Mouse (Mus musculus) hindbrain, embryonic 13.5 days (tissue): ENCODE measurements around the gene Rab11a. TPM values are rescaled to one million over a fixed set of nuclear protein-coding genes. Genes with fewer than 3 reads are reported as not detected.
A peak's percentile ranks its signal among the peaks of the same experiment; 100 is the strongest.

ENCODE experiments used
- ATAC-seq: fragments of 200-750 bp; cut with Nextera tagmentation; 2 replicates; pipeline ENCODE4 v1.8.0; 2017; ENCODE audit warnings: moderate TSS enrichment; ENCODE audit not compliant: low FRiP score
- H3K27ac ChIP-seq: fragments of 300-500 bp; sonication (generic); 2 replicates; pipeline ENCODE4 v1.5.1; 2015; ENCODE audit warnings: inconsistent platforms, mild to moderate bottlenecking, moderate library complexity
- H3K27me3 ChIP-seq: fragments of 300-500 bp; sonication (generic); 2 replicates; pipeline ENCODE4 v1.6.1; 2015; ENCODE audit warnings: mild to moderate bottlenecking, inconsistent platforms
- H3K36me3 ChIP-seq: fragments of 300-500 bp; sonication (generic); 2 replicates; pipeline ENCODE4 v1.6.1; 2015; ENCODE audit warnings: mild to moderate bottlenecking, inconsistent platforms
- H3K4me1 ChIP-seq: fragments of 300-500 bp; sonication (generic); replicated peaks from 2 replicates; pipeline ENCODE4 v1.6.1; 2015; ENCODE audit warnings: inconsistent platforms
- H3K4me2 ChIP-seq: fragments of 300-500 bp; sonication (generic); 2 replicates; pipeline ENCODE4 v1.6.1; 2015; ENCODE audit warnings: inconsistent platforms, mild to moderate bottlenecking, moderate library complexity
- H3K4me3 ChIP-seq: fragments of 300-500 bp; sonication (generic); 2 replicates; pipeline ENCODE4 v1.5.1; 2015; ENCODE audit warnings: mild to moderate bottlenecking, inconsistent platforms
- H3K9ac ChIP-seq: fragments of 300-500 bp; sonication (generic); 2 replicates; pipeline ENCODE4 v1.6.1; 2015; ENCODE audit warnings: mild to moderate bottlenecking, inconsistent platforms
- H3K9me3 ChIP-seq: fragments of 300-500 bp; sonication (generic); 2 replicates; pipeline ENCODE4 v1.6.1; 2016; ENCODE audit warnings: inconsistent platforms
- WGBS: fragments of 180-500 bp; shearing (Covaris S2); methylation state at CpG from one replicate; pipeline ENCODE4 v1.1.7; 2015; 5-methylcytosine and 5-hydroxymethylcytosine counted together
- polyA plus RNA-seq: library from polyadenylated mRNA; unstranded; fragments of >200 nt; fragmentation: Nextera tagmentation; extraction: Ambion mirVana; gene quantifications from 2 replicates; pipeline ENCODE4 v1.2.1, GENCODE M21; 2015

The Rab11a gene
- polyA plus RNA-seq, 1 experiment from 2014 or later: 422 TPM

DNA sequence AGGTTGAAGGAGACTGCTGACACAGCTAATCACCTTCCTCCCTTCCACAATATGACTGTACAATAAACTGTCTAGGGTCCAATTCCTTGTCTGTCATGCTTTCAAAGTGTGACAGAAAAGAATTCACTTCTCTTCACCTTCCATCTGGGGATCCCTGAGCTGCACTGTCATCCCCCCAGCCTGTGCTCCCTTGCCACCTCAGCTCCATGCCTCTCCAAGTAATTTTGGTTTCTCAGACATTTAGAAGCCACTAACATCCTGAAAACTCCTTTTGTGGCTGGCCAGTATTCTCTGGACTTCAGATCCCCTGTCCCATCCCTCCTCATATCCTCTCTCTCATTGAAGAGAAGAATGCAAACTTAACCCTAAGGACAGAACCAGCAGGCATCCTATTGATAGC is 35.2 kb downstream of the Rab11a start:
- H3K9ac ChIP-seq: no peak overlapping the region
- no peaks in the 10 kb centered on the region for H3K9me3 ChIP-seq
- H3K4me2 ChIP-seq: no peak overlapping the region
- H3K36me3 ChIP-seq: peaks cover 26% of the 10 kb centered on the region
- no peaks in the 10 kb centered on the region for H3K27me3 ChIP-seq
- H3K27ac ChIP-seq: no peak overlapping the region
- H3K4me1 ChIP-seq: 0 out of 2 replicates have a peak, but pooled peaks cover 3% of the 10 kb centered on the region
- H3K4me3 ChIP-seq: no peak overlapping the region
- ATAC-seq: no peak

DNA sequence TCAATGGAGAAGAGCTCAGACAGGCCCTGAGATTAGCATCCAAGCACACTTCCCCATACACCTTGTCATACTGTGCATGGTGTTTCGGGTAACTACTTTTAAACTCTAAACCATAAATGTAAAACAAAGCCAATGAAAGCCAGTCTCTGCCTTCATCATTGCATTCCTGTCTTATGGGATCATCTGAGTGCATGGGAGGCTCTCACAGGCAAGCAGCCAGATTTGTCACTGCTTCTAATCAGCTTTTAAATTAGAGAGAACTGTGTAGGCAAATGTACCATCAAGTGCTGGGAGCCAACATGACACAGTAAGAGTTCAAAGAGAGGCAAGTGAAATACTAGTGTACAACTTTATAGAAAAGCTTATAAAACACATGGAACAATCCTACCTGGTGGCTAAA is 35.9 kb downstream of the Rab11a start:
- peaks cover 33% of the 10 kb centered on the region for H3K36me3 ChIP-seq
- no peaks in the 10 kb centered on the region for H3K27me3 ChIP-seq
- 0 out of 2 replicates have a peak, but pooled peaks cover 3% of the 10 kb centered on the region for H3K4me1 ChIP-seq
- 93% methylated on average over 1 of the region's 1 CpGs for WGBS
- no peak for ATAC-seq
- H3K4me2 ChIP-seq: no peak overlapping the region
- H3K9ac ChIP-seq: no peak overlapping the region
- no peak overlapping the region for H3K27ac ChIP-seq
- H3K9me3 ChIP-seq: no peaks in the 10 kb centered on the region
- no peak overlapping the region for H3K4me3 ChIP-seq

DNA sequence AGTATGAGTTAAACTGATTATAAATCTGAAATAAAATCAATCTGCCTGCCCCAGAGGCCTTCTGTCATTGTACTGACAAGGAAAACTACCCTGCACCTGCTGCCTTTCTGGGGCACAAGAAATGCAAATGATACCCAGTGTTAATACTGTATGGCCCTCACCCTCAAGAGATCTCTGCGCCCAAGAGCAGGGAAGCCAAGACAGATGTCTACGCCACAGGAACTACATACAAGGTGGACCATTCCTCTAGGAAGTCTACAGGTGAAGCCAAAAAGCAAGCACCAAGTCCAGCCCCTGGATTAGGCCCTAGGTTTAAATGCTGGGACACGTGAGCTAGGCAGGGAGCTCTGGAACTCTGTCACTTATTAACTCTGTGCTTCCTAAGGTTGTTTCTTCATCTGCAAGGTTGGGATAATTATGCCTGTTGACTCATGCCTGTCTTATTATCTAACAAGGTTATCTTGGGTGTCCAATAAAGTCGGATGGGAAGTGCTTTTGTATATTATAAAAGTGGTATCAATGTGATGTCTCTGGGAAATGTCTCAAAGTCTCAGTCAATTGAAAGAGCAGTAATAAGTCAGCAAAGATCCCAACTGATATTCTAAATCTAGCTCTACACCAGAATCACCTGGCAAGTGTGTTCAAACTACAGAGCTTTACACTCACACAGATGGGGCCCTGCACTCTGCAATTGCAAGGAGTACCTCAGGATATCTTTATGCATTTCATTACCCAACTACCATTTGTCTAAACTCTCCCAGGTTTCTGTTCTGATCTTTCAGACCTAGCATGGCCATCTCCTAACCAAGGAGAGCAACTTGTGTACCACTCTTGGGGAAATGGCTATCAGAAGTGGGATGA is 36.9 kb downstream of the Rab11a start:
- Histone ChIP-seq H3K4me1 (0 out of 2 replicates have a peak, but pooled peaks cover 3% of the 10 kb centered on the region), H3K9ac (no peak overlapping the region), H3K4me2 (no peak overlapping the region), H3K9me3 (no peaks in the 10 kb centered on the region), H3K27me3 (no peaks in the 10 kb centered on the region), H3K27ac (no peak overlapping the region), H3K36me3 (peaks cover 39% of the 10 kb centered on the region), H3K4me3 (no peak overlapping the region)
- no peak for ATAC-seq
- 81% methylated on average over 4 of the region's 4 CpGs for WGBS

DNA sequence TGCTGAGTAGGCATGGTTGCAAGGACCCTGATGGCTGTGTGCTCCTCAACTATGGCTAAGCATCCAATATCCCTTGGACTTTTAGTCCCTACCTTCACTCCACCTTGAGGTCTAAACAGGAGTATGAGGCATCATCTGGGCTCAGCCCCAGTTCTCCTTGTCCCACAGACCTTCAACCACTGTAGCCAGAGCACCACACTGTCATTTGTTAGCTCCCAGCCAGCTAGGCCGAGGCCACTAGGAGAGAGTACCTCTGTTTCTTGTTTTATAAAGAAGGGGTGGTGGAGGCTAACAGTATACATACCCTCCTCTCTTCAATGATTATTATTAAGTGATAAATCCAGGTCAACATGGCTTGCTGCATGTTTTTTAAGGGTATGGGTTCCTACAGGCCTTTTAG is 39.0 kb downstream of the Rab11a start:
- Histone ChIP-seq H3K27ac (no peak overlapping the region), H3K9me3 (no peaks in the 10 kb centered on the region), H3K9ac (no peak overlapping the region), H3K4me3 (no peak overlapping the region), H3K4me1 (0 out of 2 replicates have a peak, but pooled peaks cover 3% of the 10 kb centered on the region), H3K27me3 (no peaks in the 10 kb centered on the region), H3K4me2 (no peak overlapping the region), H3K36me3 (peaks cover 48% of the 10 kb centered on the region)
- ATAC-seq: no peak
- WGBS: 96% methylated on average over 1 of the region's 1 CpGs

DNA sequence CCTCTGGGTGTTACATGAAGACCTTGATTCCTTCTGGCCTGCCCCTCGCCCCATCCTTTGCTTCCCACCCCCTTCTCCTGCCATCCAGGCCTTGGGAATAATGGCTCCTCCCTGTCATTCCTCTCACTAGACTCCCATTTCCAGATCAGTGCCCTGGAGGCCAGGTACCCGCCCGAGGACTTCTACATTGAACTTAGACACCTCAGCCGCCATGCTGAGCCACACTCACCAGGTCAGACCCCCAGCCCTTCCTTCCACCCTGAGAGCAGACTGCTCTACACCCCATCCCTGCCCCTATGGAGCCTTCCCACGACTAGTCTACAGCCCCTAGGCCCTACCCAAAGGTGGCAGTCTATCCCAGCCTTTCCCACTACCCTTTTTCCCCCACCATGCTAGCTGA is 39.9 kb downstream of the Rab11a start:
- no peak overlapping the region for H3K4me3 ChIP-seq
- no peaks in the 10 kb centered on the region for H3K9me3 ChIP-seq
- no peaks in the 10 kb centered on the region for H3K27me3 ChIP-seq
- no peak overlapping the region for H3K27ac ChIP-seq
- H3K9ac ChIP-seq: no peak overlapping the region
- H3K36me3 ChIP-seq: peaks cover 48% of the 10 kb centered on the region
- WGBS: 80% methylated on average over 5 of the region's 5 CpGs
- H3K4me1 ChIP-seq: 0 out of 2 replicates have a peak, but pooled peaks cover 3% of the 10 kb centered on the region
- H3K4me2 ChIP-seq: no peak overlapping the region
- no peak for ATAC-seq

DNA sequence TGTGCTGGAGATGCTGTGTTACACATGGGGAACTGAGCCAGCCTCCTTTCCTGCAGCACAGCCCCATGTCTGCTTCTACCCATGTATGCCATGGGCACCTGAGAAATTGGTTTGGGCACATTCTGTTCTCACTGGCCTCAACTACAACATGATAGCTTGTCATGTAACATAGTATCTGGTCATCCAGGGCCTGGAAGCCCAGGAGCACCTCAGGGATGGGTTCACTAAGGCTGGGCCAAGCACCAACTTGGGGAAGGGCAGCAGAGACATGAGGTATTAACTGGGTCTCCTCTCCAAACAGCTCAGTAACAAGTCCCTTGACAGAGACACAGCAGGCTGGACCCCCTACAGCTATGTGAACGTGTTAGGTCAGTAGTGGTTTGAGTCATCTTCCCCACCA is 40.6 kb downstream of the Rab11a start:
- Histone ChIP-seq H3K27me3 (no peaks in the 10 kb centered on the region), H3K27ac (no peak overlapping the region), H3K36me3 (peaks cover 48% of the 10 kb centered on the region), H3K4me2 (no peak overlapping the region), H3K4me1 (0 out of 2 replicates have a peak, but pooled peaks cover 3% of the 10 kb centered on the region), H3K4me3 (no peak overlapping the region), H3K9ac (no peak overlapping the region), H3K9me3 (no peaks in the 10 kb centered on the region)
- no peak for ATAC-seq
- 68% methylated on average over 1 of the region's 1 CpGs for WGBS

DNA sequence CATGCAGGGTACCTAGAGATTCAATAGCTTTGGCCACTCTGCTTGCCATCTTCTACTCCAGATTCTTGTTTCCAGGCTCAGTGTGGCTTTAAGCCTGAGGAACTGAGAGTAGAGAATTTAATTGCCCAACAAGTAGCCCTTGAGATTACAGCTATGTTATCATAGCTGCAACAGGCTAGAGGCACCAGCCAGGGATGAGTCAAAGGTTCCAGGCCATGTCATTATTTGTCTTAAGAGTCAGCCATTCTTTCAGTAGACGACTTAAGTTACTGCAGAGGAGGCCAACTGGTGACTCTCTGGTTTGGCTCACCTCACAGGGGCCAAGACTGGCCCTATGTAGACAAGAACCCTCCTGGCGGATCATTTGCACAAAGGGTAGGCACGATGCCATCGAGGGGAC is 41.2 kb downstream of the Rab11a start:
- no peak for ATAC-seq
- WGBS: 92% methylated on average over 4 of the region's 4 CpGs
- no peak overlapping the region for H3K27ac ChIP-seq

DNA sequence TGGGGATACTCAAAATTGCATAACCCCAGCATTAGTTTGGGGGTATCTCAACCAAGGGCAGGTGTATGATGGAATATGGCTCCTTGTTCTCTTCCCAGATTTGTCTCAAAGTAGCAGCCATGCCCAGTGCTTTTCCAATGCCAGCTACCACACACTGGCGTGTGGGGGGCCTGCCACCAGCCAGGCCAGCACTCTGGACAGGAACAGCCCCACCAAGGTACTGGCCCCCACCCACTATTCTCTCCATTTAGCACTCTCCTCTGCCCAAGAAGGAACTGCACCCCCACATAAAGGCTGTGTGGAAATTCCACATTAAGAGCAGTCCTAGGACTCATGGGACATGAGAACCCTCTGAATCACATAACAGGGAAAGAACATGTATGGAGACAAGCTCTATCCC is 42.3 kb downstream of the Rab11a start:
- ATAC-seq: no peak
- H3K9ac ChIP-seq: no peak overlapping the region
- H3K27ac ChIP-seq: no peak overlapping the region
- peaks cover 39% of the 10 kb centered on the region for H3K36me3 ChIP-seq
- H3K4me3 ChIP-seq: no peak overlapping the region
- H3K27me3 ChIP-seq: no peaks in the 10 kb centered on the region
- H3K9me3 ChIP-seq: no peaks in the 10 kb centered on the region
- peaks cover 9% of the 10 kb centered on the region; the same call in 1 of the 2 replicates for H3K4me1 ChIP-seq
- WGBS: 100% methylated on average over 1 of the region's 1 CpGs
- H3K4me2 ChIP-seq: no peak overlapping the region

More for the DNA sequence above, 41.2 kb downstream of the Rab11a start:
- H3K4me1 ChIP-seq: peaks cover 5% of the 10 kb centered on the region; the same call in 1 of the 2 replicates
- H3K4me3 ChIP-seq: no peak overlapping the region
- peaks cover 45% of the 10 kb centered on the region for H3K36me3 ChIP-seq
- H3K9ac ChIP-seq: no peak overlapping the region
- no peaks in the 10 kb centered on the region for H3K9me3 ChIP-seq
- no peak overlapping the region for H3K4me2 ChIP-seq
- no peaks in the 10 kb centered on the region for H3K27me3 ChIP-seq

DNA sequence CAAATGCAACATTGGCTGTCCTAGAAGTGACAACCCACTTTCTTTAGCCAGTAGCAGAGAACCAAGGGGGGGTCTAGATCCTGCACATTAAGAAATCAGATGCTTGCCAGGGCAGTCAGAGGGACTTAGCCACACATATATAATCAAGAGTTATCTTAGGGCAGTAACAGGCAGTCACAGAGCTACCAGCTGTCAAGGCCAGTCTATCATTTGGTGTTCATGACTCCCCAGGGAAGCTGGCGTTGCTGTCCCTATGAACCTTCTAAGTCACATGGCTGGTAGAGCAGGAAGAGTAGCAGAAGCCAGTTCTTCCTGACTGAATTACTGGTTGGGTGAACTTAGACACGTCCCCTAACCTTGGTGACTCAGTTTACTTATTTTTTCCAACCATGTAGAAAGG is 44.5 kb downstream of the Rab11a start:
- Histone ChIP-seq H3K9ac (no peak overlapping the region), H3K4me1 (peaks cover 10% of the 10 kb centered on the region), H3K27ac (no peak overlapping the region), H3K36me3 (peaks cover 37% of the 10 kb centered on the region), H3K4me2 (no peak overlapping the region), H3K9me3 (no peaks in the 10 kb centered on the region), H3K27me3 (no peaks in the 10 kb centered on the region), H3K4me3 (no peak overlapping the region)
- ATAC-seq: no peak
- 69% methylated on average over 2 of the region's 2 CpGs for WGBS

- no peaks in the 10 kb centered on the region for H3K27me3 ChIP-seq
- H3K4me2 ChIP-seq: no peak overlapping the region
- peak overlapping the region; percentile 19; the same call in 1 of the 2 replicates for H3K9ac ChIP-seq
- H3K36me3 ChIP-seq: peaks cover 21% of the 10 kb centered on the region
- no peaks in the 10 kb centered on the region for H3K9me3 ChIP-seq
- peak; percentile 82 for ATAC-seq
- H3K27ac ChIP-seq: no peak overlapping the region
- 3% methylated on average over 7 of the region's 7 CpGs for WGBS
- H3K4me1 ChIP-seq: peaks cover 16% of the 10 kb centered on the region
- no peak overlapping the region for H3K4me3 ChIP-seq
Observed at GRCm38 (mm10) chr9:64691176-64691575, 46.4 kb downstream of the Rab11a start.

GRCm38 (mm10) chr9:64690771-64691170 is 46.8 kb downstream of the Rab11a start:
- WGBS: 96% methylated on average over 2 of the region's 2 CpGs
- peaks cover 18% of the 10 kb centered on the region for H3K36me3 ChIP-seq
- peak; percentile 30; the same call in 1 of the 2 replicates for ATAC-seq
- H3K9me3 ChIP-seq: no peaks in the 10 kb centered on the region
- peak overlapping the region; percentile 19; the same call in 1 of the 2 replicates for H3K9ac ChIP-seq
- H3K27ac ChIP-seq: no peak overlapping the region
- no peaks in the 10 kb centered on the region for H3K27me3 ChIP-seq
- peaks cover 16% of the 10 kb centered on the region for H3K4me1 ChIP-seq
- H3K4me2 ChIP-seq: no peak overlapping the region
- no peak overlapping the region for H3K4me3 ChIP-seq

- no peaks in the 10 kb centered on the region for H3K36me3 ChIP-seq
- H3K9ac ChIP-seq: no peak overlapping the region
- H3K4me3 ChIP-seq: no peak overlapping the region
- 45% methylated on average over 1 of the region's 1 CpGs for WGBS
- no peak for ATAC-seq
- peaks cover 25% of the 10 kb centered on the region for H3K4me1 ChIP-seq
- no peak overlapping the region for H3K4me2 ChIP-seq
- H3K9me3 ChIP-seq: no peaks in the 10 kb centered on the region
- no peaks in the 10 kb centered on the region for H3K27me3 ChIP-seq
- peak overlapping the region; percentile 30; the same call in 1 of the 2 replicates for H3K27ac ChIP-seq
Observed at GRCm38 (mm10) chr9:64688015-64688394, 49.6 kb downstream of the Rab11a start.
